Mouse (Mus musculus) heart, adult 8-10 months (tissue): ENCODE results near the gene Erf. TPM values are rescaled to one million over a fixed set of nuclear protein-coding genes. Genes with fewer than 3 reads are reported as not detected.
A peak's percentile ranks its signal among the peaks of the same experiment; 100 is the strongest.

ENCODE experiments used
- DNase-seq: peaks from one replicate; pipeline ENCODE4 v3.0.0; 2022; ENCODE audit warnings: low spot score
- total RNA-seq, 4 experiments: library from RNA; stranded (reverse); gene quantifications; 2 replicates each; pipeline ENCODE4 v1.2.4; 2022

The Erf gene
- total RNA-seq, 4 experiments from 2014 or later = 17.2 to 22.5 (median 21.2) TPM

DNA sequence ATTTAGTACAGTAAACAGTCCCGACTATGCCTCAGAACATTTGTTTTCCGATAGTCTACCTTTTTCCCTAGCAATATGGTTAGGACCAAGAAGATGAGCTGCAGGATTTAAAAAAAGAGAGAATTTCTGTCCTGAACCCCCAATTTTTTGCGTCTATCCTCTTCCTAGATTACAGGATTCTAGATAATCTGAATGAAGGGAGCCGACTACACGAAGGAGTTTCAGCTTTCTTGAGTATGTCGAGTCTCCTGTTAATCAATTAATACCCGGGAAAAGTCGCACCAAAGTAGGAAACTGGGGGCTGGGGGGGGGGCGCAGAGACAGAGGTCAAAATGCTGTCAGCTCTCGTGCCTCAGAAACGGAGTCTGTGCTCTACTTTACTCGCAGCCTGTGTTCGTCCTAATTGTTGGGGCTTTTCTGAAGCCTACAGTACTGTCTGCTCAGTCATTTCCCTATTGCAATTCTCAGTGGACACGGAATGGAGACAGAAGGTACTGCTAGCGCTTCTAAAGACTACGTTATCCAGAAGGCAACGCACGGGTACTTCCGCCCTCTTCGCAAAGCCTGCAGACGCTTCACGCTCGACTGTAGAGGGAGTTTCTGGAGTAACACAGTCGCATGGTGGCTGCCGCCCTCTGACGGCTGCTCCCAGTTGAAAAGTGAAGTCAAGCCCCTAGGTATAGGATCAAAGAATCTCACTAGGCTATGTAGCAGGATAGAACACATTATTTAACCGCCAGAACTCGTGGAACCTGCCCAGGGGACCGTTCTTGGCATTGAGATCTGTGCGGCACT, 11.5 kb downstream of the Erf start:
- peak; percentile 91 for DNase-seq

DNA sequence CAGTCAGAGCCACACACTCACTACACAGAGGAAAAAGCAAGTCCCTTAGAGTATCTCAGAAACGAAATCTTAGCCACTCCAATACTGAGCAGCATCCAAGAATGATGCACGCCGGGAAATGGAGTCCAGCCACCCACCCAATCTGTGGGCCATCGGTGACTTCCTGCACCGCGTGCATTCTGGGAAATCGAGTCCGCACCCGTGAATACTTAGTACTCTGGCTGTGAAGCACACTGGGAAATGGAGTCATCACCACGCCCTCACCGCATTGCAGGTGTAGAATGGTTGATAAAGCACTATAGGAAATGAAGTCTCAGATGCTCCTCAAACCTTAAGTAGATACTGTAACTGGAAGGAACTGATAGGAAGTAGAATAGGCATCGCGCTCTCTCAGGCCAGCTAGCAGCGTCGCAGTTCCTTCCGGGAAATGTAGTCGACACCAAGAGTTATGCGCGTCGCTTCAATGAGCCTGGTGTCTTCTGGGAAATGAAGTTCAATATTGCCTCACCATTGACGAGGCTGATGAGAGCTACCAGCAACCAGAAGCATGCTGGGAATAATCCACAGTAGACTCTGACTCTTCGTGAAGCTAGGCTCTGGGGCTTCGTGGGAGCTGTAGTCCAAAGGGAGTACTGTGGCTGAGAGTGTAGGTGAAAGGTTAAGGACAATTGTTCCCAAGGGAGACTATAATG, 12.4 kb downstream of the Erf start:
- DNase-seq = peak; percentile 95

DNA sequence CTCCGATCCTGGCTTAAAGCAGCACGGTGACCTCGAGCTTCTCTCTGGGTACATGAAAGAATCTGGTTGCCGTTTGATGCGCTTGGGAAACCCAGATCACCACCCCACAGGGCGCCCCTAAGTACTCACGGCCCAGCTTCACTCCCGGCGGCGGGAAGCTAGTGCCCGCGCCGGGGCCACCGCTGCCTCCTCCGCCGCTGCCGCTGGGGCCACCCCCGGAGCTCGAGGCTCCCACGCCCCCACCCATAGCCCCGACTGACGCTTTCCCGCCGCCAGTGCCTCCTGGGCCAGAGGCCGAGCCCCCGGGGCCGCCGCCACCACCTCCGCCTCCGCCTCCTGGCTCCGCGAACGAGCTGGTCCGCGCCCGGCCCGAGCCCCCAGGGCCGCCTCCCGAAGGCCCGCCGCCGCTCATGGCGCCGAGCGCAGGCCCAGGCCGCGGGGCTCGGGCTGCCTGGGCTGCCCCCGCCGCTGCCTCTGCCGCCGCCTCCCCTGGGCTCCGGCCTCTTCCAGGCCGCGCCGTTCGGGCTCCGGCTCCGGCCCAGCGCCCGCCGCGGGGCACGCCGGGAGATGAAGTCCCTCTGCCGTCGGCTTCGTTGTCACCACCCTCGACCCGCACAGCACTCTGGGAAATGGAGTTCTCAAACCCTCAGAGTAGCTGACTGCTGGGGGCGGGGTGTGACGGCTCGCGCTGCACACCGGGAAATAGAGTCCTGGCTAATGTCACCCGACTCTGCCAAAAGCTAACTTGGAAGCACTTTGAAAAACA, 13.1 kb downstream of the Erf start, which contains the start of gene Gsk3a:
Gene Gsk3a (minus strand): TSS at position 603 of the 766 bp plus-strand sequence.
- DNase-seq = peak; percentile 98

DNA sequence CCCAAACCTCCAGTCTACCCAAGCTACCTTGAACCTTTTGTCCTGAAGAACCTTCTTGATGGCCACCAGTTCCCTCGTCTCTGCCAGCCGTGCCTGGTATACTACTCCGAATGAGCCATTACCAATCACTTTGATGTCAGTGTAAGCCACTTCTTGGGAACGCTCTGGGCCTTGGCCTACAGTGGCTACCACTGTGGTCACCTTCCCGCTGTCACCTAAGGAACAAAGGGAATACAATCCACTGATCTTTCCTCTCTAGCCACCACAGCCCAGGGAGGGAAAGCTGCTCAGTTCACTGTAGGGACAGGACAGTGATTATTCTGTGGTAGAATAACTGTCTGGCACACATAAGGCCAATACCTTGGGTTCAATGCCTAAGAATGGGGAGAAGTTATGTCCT, 15.0 kb downstream of the Erf start:
- no peak for DNase-seq

DNA sequence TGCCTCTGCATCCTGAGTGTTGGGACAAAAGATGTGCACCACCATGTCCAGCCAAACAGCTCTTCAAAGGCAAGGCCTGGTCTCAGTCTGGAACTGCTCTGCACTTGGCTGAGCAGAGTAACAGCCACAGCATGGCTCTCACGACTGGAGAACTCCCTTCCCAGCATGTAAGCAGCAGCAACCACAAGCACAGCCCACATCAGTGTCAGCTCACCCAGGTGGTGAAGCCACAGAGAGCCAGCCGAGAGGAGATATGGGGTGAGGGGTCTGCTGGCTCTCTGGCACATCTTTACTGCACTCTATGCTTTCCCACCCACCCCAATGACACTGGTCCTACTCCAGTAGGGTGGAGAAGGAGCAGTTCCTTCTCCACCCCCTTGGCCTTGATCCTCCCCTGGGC, 17.5 kb downstream of the Erf start:
- no peak for DNase-seq

DNA sequence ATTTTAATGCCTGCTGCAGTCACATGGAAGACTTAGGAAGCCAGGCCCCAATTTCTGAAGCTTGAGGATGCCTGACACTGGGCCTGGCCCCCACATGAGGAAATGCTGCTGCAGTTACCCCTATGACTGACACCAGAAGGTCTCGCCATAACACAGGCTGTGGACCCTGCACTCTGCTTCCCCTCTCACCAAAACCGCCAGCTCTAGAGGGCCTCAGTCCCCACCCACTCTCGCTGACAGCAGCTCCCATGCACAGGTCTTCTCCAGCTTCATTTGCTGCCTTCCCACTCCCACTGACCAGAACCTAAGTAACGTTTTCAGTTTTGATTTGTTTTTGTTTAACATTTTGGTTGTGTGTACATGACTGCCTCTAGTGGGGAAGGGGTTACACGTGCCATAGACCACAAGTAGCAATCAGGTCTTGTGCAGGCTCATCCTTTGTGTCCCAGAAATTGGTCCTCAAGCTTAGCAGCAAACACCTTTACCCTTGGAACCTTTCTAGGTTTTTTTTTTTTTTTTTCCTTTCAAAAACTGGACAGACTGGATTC, 18.4 kb downstream of the Erf start:
- no peak for DNase-seq

DNA sequence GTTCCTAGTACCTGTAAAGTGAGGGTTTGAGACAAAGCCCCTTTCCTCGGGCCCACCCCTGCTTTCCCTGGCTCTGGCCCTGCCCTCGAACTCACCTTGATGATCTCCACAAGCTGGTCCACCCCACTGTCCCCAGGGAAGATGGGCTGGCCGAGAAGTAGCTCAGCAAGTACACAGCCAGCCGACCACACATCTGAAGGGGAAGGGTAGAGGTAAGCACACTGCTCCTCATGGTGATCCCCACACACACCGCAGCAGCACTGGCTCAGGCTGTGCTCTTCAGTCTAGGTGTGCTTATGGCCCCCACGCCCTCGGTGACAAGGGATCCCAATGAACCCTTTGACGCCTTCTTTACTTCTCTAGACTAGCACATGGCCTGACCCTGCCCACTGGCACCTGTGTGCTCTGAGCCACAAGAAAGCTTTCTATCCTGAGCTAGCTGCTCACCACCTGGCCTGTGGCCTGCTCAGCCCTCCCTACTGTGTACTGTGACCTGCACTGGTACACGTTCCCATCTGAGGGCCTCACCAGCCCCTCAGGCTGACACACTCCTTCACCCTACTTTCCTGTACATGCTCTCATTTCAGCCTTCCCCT, 19.8 kb downstream of the Erf start:
- DNase-seq = no peak

DNA sequence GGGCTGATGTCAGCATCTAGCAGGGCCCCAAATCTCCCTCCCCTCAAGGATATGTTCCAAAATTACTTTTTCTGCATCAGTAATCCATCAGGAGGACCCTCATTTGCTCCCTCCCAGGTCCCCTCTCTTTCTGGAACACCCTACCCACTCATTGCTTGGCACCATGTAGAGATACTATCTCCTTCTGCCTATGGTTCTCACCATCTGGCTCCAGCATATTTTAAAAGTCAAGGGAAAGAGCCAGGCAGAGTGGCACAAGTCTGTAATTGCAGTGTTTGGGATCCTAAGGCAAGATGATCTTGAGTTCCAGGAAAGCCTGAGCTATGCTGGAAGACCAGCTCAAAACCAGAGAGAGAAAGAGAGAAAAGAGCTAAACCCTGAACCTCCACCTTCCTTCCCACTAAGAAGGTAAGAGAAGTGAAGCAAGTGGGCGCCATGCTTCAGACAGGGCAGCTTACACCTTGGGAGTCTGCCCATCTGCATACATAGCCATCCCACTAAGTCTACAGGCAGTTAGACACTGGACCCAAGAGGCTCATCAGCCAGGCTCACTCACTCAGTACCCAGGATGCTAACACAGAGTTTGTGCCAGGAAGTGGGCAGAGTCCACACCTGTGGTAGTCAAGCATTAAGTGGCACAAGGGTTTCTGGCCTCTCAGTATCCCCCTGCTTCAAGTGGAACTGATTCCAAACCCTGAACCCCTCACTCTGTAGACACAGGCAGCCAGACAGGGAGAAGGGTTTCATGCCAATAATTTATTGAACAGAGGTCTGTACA, 22.8 kb downstream of the Erf start:
- no peak for DNase-seq

DNA sequence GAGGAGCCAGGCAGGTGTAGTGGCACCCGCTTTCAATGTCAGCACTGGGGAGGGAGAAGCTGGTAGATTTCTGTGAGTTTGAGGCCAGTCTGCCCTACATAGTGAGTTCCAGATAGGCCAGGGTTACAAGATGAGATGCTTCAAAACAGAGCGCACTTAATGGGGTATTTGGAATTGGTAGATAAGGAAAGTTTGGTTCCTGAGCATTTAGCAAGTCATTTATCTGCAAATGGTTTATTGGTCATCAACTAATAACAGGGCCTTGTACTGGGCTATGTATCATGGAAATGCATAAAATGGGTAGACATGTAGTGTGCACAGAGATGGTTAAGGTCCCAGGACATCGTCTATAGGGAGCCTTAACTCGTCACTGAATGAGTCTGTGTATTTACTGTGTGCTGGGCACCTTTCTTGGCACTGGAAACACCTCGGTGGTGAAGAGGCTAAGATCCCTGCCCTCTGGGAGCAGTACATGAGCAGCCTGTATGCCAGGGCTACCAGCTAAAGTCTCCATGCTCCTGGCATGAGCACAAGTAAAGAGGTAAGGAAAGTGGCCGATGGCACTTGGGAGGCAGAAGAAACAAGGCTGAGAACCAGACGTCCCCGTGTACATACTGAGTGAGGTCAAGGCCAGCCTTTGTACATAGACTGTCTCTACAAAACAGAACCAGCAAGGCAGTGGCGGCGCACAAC, 28.1 kb downstream of the Erf start:
- no peak for DNase-seq

DNA sequence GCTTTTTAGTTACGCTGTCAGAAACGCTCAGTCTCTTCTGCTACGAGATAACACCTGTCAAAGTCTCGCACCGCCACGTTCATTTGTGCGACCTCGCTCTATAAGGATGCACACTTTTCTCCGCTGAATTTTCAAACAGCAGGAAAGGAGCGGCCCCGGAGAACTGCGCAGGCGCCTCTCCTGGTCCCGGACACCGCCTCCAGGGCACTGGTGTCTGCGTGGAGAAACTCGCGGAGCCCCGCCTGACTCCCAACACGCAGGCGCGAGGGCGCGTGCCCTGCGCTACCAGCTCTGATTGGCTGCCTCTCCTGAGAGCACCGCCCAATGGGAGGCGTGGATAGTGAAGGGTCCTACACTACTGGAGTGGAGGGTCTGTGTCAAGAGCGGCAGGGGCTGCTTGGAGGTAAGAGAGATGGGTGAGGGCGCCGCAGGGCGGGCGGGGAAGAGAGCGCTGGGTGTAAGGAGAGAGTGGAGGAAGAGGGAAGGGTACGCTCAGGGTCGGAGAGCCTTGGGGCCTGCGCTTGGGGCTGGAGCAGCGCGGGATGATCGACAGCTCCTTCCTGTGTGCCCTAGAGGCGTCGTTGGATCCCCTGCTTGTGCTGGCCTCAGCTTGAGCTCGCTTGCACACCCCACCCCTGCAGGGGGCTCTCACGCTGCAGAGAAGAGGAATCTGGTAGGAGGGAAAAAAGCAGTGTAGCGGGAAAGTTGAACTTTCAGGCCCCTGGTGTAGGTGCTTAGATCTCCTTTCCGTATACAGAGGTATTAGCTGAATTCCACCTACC, 29.3 kb downstream of the Erf start, which contains the start of gene Zfp526:
Gene Zfp526 (plus strand): TSS at position 324 of the 782 bp plus-strand sequence.
- peak; percentile 98 for DNase-seq

DNA sequence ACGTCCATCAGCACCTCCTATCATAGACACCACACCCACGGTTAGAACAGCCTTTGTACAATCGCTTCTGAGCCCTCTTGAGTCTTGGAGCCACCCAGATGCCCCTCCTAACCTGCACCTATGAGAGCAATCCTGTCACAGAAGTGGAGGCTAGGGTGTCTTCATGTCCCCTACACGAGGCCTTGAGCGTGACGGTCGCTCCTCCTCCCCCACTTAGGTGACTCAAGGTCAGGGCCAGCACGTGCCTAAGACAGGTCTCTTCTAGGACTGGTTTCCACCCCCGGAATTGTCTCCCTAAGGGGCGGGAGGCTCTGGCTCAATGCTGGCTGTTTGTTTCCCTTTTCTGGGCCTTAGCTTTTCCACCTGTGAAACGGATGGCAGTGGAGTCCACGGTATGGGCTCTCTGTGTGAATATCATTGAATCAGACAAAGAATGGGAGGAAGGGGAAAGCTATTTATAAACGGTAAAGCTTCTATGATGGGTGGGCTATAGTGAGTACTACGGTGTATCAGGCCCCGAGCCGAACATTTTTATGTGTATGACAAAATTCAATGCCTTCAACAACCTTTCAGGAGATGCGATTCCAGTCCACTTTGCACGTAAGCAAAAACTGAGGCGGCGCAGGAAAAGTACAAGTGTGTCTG, 30.0 kb downstream of the Erf start, which contains the start of gene Dedd2:
Gene Dedd2 (minus strand): TSS at position 159 of the 645 bp plus-strand sequence.
- no peak for DNase-seq

DNA sequence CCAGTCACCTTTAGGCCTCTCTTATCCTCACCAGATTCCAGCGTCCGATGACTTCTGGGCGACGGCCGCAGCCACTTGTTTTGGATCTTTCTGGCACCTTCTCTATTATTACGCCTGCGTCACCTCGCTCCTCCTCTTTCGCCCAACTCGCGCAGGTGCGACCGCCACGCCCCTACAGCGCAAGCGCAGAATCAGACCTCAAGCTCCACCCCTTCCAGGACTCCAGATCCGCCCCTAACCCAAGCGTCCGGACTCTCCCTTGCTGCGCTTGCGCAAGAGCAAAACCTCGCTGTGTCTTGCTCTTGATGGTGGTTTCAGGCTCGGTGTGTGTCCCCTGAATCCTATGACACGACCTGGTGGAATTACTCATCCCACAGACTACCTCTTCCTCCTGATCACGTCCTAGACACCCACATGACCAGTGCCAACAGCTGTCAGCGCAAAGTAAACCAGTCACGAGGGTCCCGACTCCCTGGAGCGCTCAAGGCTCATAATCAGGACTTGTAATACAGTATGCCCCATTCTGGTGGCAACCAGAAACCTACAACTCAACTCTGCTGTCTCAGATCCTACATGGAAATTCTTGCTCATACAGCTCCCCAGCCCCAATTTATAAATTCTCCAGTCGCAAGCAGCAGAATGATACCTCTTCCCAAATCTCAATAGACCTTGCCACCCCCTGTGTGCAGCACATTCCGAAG, 30.7 kb downstream of the Erf start:
- peak; percentile 98 for DNase-seq

DNA sequence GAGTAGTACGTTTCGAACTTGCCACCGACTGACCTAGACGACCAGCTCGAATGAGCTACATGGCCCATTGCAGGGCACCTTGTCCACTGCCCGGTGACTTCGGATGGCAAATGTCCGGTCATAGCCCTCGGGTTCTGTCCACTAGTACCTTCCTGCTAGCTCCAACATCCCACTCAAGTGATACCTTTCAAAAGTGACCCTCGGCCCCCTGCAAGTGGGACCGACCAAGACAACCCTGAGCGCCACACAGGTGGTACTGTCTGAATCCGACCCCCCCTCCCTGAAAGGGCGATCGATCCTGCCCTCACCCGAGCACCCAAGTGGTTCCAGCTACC, 31.2 kb downstream of the Erf start:
- no peak for DNase-seq

DNA sequence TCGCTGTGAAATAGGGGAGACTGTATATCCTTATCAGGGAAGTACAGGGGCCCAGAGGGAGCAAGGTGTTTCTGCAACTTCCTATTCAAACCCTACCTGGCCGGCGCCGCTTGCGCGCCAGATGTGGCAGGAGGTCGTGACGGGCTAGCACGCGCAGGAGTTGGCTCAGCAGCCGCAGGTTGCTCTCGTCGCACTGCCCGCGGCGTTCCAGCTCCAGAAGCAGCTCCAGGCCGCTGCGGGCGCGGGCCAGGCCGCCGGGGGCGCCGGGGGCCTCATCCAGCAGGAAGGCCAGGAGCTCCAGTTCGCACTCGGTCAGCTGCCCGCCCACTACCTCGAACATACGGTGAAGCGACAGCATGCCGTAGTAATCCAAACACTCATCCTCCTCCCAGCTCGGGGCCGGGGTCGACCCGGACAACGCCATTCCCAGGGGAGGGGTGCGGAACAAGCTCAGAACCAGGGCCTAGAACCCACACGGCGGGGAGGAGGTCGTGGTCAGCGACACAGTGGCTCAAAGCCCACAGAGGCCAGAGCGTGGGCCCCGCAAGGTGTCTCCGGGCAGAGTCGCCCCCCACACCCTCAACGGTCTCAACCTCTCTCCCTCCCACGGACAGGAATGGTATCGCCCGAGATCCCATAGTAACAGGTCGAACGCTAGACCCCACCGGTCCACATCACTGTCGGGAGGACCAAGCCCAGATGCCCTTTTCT, 31.7 kb downstream of the Erf start:
- no peak for DNase-seq

DNA sequence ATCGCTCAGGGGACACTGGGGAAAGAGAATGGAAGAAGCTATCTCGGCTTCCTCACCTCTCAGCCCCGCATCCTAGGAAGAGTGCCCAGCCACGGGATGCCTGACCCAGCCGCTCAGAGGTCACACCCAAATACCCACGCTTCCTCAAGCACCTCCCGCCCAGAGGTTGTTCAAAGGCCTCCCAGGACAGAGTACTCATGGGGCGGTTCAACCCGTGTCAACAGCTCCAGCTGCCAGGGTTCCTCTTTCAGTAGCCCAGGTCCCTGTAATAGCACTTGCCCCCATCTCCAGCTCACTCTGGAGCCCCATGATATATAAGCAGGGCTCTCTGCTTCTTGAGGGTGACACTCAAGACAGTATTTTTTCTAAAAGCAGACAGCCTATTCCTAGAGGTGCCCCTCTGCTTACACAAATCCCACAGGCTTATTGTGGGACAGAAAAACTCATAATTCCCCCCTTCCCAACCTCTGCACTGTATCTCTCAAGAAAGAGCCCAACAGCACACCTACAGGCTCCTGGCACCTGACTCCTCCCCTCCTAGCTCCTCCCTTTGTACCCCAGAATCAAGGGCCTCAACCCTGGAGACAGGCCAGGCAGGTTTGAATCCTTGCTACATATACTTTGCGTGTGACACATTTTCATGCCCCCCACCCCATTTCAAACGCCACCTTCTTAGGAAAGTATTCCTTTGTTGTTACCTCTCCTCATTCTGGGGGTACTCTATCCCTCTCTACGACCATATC, 32.7 kb downstream of the Erf start:
- DNase-seq = no peak

DNA sequence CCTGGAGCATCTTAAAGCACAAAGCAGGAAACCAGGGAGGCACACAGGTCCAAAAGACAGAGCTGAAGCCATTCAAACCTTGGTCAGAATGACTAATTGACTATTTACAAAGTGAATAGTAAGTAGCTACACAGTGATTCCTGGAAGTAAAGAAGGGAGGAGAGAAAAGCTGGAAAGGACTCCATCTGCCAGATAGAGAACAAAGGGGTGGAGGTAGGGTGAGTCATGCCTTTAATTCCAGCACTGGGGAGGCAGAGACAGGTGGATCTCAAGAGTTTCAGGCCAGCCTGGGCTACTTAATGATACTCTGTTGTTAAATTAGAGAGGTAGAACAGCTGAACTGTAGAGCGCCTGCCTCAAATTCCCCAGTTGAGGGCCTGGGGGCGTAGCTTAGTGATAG, 36.4 kb downstream of the Erf start:
- no peak for DNase-seq

DNA sequence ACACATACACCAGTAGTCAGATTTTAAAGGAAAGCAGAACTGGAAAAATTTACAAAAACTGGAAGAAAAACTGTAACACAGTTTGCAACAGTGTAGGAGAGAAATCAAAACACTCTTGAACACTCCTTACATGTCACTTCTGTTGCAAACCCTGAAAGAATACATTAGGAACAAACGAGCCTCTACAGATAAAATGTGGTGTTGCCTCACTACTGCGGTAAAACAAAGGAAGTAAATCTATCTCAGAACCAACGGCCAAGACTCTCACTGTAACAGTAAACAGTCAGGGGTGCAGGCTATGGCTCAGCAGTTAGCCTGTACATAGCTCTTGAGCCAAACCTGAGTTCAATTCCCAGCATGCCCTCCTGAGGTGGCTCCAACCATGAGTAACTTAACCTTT, 37.5 kb downstream of the Erf start:
- DNase-seq = no peak
